12 mouse cellular contexts compared by ENCODE assay signal in the genomic region with DNA sequence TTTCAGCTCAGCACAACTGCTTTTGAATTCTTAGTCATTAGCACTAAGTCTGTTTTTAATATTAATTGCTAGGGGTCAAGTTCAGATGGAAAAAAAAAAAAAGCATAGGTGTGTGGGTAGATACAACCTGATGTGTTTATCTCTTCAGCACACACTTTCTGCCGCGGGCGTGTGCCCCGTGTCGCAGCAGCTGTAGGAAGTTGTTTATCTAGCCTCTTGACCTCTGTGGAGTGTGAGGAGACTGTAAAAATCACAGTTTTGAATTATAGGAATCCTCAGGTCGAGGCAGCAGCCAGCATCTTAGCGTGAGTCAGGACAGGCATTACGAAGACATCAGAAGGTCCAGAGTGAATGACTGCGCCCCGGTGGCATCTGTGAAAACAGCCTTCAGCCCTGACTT.
DNase-seq lines count a peak whose midpoint lies in the region; ATAC-seq and TF ChIP-seq lines count a peak whose summit lies in the region.
"Had no signal": no experiment of that assay in that cellular context is flagged by ENCODE, and none has a peak within 500 bp of the region (broad histone marks: within the 10 kb centered on the region; RNA-seq: fewer than 3 reads in every experiment).

No protein-coding gene starts in this region.

- H3K9me3 ChIP-seq in intestine, postnatal 0 days (ENCODE audit: control insufficient read depth), result no peaks in the 10 kb centered on the region
- no peaks in the 10 kb centered on the region for H3K9me3 ChIP-seq in intestine, embryonic 15.5 days
- H3K9me3 ChIP-seq in CH12.LX (replicated peaks; ENCODE audit: low read length), result no peaks in the 10 kb centered on the region
- H3K9me3 ChIP-seq in limb, embryonic 10.5 days (replicated peaks), result no peaks in the 10 kb centered on the region
- H3K9me3 ChIP-seq: forebrain, embryonic 13.5 days had no signal

- H3K79me2 ChIP-seq in CH12.LX (replicated peaks; ENCODE audit: control insufficient read depth, extremely low read depth, insufficient read depth, poor library complexity, severe bottlenecking), result no peaks in the 10 kb centered on the region

- H3K4me3 ChIP-seq in intestine, postnatal 0 days (ENCODE audit: low read depth, low read length), result no peak overlapping the region
- no peak overlapping the region for H3K4me3 ChIP-seq in intestine, embryonic 15.5 days (replicated peaks)
- H3K4me3 ChIP-seq in CH12.LX (replicated peaks in 1 of 3; ENCODE audit: low read depth in 2 of 3, low read length in 2 of 3, poor library complexity in 1 of 3), result no peak overlapping the region
- no peak overlapping the region for H3K4me3 ChIP-seq in limb, embryonic 10.5 days
- H3K4me3 ChIP-seq: forebrain, embryonic 13.5 days had no signal

- peak; percentile 13 for TF ChIP-seq RAD21 in CH12.LX (IDR thresholded peaks at IDR 0.05; ENCODE audit: low read depth, low read length)

- peak overlapping the region; percentile 13; the same call in 1 of the 2 replicates for H3K4me2 ChIP-seq in intestine, postnatal 0 days (replicated peaks; ENCODE audit: low read depth)
- no peak overlapping the region for H3K4me2 ChIP-seq in intestine, embryonic 15.5 days (replicated peaks)
- peak overlapping the region; percentile 72 for H3K4me2 ChIP-seq in CH12.LX (ENCODE audit: insufficient read depth, low read depth, poor library complexity, severe bottlenecking)
- H3K4me2 ChIP-seq: forebrain, embryonic 13.5 days had no signal

- no peaks in the 10 kb centered on the region for H3K27me3 ChIP-seq in intestine, postnatal 0 days (replicated peaks; ENCODE audit: control insufficient read depth, insufficient read depth, low read length)
- H3K27me3 ChIP-seq in intestine, embryonic 15.5 days (replicated peaks), result no peaks in the 10 kb centered on the region
- H3K27me3 ChIP-seq in CH12.LX (replicated peaks), result no peaks in the 10 kb centered on the region
- no peaks in the 10 kb centered on the region; the same call in 1 of the 2 replicates for H3K27me3 ChIP-seq in limb, embryonic 10.5 days (ENCODE audit: low read depth, poor library complexity, severe bottlenecking)
- H3K27me3 ChIP-seq: forebrain, embryonic 13.5 days had no signal

- TF ChIP-seq EP300 in CH12.LX (IDR thresholded peaks at IDR 0.05; ENCODE audit: low read length), result no peak; the same call in 1 of the 2 replicates

- 14% methylated on average over 10 of the region's 10 CpGs for WGBS in intestine, postnatal 0 days
- WGBS in intestine, embryonic 15.5 days, result 20% methylated on average over 10 of the region's 10 CpGs
- WGBS in limb, embryonic 10.5 days, result 22% methylated on average over 10 of the region's 10 CpGs

- in situ Hi-C loops in CH12.LX (cut with MboI; ENCODE audit: low pct_ligation_motif_present, low pct_unique_long_range_greater_than_20kb, low sequenced_read_pairs), result no loop called here

- 0 out of 2 replicates have a peak, but pooled peaks cover 5% of the 10 kb centered on the region for H3K4me1 ChIP-seq in intestine, postnatal 0 days (replicated peaks; ENCODE audit: control insufficient read depth, insufficient read depth, low read length)
- H3K4me1 ChIP-seq in intestine, embryonic 15.5 days (replicated peaks), result peaks cover 14% of the 10 kb centered on the region
- peaks cover 4 to 34% of the 10 kb centered on the region in 2 experiments for H3K4me1 ChIP-seq in CH12.LX (ENCODE audit: control insufficient read depth in 1 of 2, insufficient read depth in 2 of 2)
- H3K4me1 ChIP-seq in limb, embryonic 10.5 days, result peaks cover 14% of the 10 kb centered on the region
- H3K4me1 ChIP-seq: forebrain, embryonic 13.5 days had no signal

- H3K27ac ChIP-seq in intestine, postnatal 0 days (ENCODE audit: low read depth, low read length), result no peak overlapping the region
- H3K27ac ChIP-seq in intestine, embryonic 15.5 days, result no peak overlapping the region
- H3K27ac ChIP-seq in CH12.LX (ENCODE audit: insufficient read depth, low read depth), result no peak overlapping the region
- H3K27ac ChIP-seq in limb, embryonic 10.5 days, result no peak overlapping the region
- H3K27ac ChIP-seq: forebrain, embryonic 13.5 days had no signal

- ATAC-seq in intestine, postnatal 0 days, result no peak
- no peak for ATAC-seq in intestine, embryonic 15.5 days
- ATAC-seq: forebrain, embryonic 13.5 days; midbrain, embryonic 16.5 days had no signal

- dilution Hi-C loops in CH12.LX (cut with MboI; ENCODE audit: extremely low pct_ligation_motif_present, extremely low pct_unique_long_range_greater_than_20kb, low sequenced_read_pairs), result no loop called here

- peak; percentile 24 for DNase-seq in CH12.LX (ENCODE audit: extremely low read depth)
- DNase-seq in embryo, embryonic 9.5 days (ENCODE audit: extremely low spot score), result peak; percentile 29
- DNase-seq in limb, embryonic 10.5 days (ENCODE audit: low spot score), result peak; percentile 33
- no peak for DNase-seq in testis, postnatal 10 days (ENCODE audit: low spot score)
- no peak for DNase-seq in right cerebral cortex, postnatal 10 days (ENCODE audit: low spot score in 2 of 2)
- DNase-seq: cerebellum, adult 2 months; left cerebral cortex, postnatal 4 days; lung, postnatal 14 days had no signal

- no peak for TF ChIP-seq CTCF in intestine, postnatal 0 days (IDR thresholded peaks at IDR 0.05; ENCODE audit: low read depth)
- TF ChIP-seq CTCF in CH12.LX (conservative IDR thresholded peaks at IDR 0.05 in 1 of 2, IDR thresholded peaks at IDR 0.05 in 1 of 2; ENCODE audit: low read depth in 2 of 2, low read length in 2 of 2), result peak in 1 of 2 experiments; percentile 16; a peak in 1 of 4 replicates

- no peaks in the 10 kb centered on the region for H3K36me3 ChIP-seq in intestine, postnatal 0 days (ENCODE audit: control insufficient read depth, insufficient read depth)
- H3K36me3 ChIP-seq in intestine, embryonic 15.5 days, result no peaks in the 10 kb centered on the region
- H3K36me3 ChIP-seq in CH12.LX (replicated peaks in 1 of 2; ENCODE audit: control insufficient read depth in 1 of 2, insufficient read depth in 1 of 2, low read length in 1 of 2), result no peaks in the 10 kb centered on the region
- no peaks in the 10 kb centered on the region for H3K36me3 ChIP-seq in limb, embryonic 10.5 days

- no peak overlapping the region for H3K9ac ChIP-seq in intestine, postnatal 0 days (ENCODE audit: low read depth, low read length)
- no peak overlapping the region for H3K9ac ChIP-seq in intestine, embryonic 15.5 days
- peak overlapping the region; percentile 4; the same call in 1 of the 2 replicates for H3K9ac ChIP-seq in CH12.LX (ENCODE audit: insufficient read depth, low read depth)
- H3K9ac ChIP-seq: forebrain, embryonic 13.5 days had no signal

- no peak for TF ChIP-seq POLR2A in CH12.LX (IDR thresholded peaks at IDR 0.05; ENCODE audit: low read depth, low read length)

TF ChIP-seq in CH12.LX, 34 proteins besides CTCF, POLR2A, EP300 and RAD21:
- TF ChIP-seq IRF4 (IDR thresholded peaks at IDR 0.05; ENCODE audit: low read depth, low read length), result 0 out of 2 replicates have a peak, but pooled peaks have one; percentile 7
- peak; percentile 45; the same call in 1 of the 2 replicates for TF ChIP-seq ZNF384 (IDR thresholded peaks at IDR 0.05; ENCODE audit: low read depth, low read length)
- no peak for TF ChIP-seq PAX5 (IDR thresholded peaks at IDR 0.05; ENCODE audit: low read length)

Comparison
In these comparisons a context has a peak if more than half of its experiments do, and no peak if none do; other contexts are left out.
1. DNase-seq: peak in CH12.LX (single experiment), embryo, embryonic 9.5 days (single experiment) and limb, embryonic 10.5 days (single experiment); none in testis, postnatal 10 days (single experiment) and right cerebral cortex, postnatal 10 days (0 of 2).